Mouse (Mus musculus): ENCODE data around the gene Dcst1. TPM values are rescaled to one million over a fixed set of nuclear protein-coding genes. Genes with fewer than 3 reads are reported as not detected.

Gene Dcst1
- total RNA-seq, 2 experiments from 2014 or later, result not detected

DNA sequence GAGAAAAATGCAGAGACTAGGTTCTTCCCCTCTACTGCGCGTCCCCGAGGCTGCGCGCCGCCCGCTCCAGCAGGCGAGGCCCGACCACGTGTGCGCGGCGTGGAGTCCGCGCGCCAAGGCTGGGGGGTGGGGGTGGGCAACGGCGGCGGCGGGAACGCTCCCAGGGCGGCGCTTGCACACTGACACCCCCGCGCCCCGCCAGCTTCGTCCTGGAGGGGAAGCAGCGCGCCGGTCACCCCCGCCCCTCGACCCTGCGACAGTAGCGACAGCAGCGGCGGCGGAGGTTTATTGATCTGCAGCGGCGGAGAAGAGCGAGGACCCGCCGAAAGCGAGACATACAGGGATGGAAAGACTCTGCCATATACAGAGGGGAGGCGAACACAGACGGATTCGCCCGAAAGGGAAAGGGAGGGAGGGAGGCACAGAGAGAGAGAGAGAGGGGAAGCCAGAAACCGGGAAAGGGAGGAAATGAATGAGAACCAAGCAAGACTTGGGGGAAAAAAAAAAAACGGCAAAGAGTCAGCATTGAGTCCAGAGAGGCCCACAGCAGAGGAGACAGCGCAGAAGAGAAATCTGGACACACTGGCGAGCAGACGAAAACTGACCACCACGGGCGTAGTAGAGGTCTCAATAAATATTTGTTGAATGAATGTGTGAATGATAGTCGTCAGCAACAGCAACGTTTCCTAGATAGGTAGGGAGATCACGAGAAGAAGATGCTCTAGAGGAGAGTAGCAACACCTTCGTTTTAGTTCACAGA, 45.3 kb downstream of the Dcst1 start:
- TF ChIP-seq CTCF (conservative IDR thresholded peaks at IDR 0.05), result no peak
- DNase-seq (ENCODE audit: low spot score in 2 of 2), result peak in 1 of 2 experiments; percentile 56
- Histone ChIP-seq H3K4me3 (peak overlapping the region; percentile 83), H3K27ac (peak overlapping the region; percentile 93)

DNA sequence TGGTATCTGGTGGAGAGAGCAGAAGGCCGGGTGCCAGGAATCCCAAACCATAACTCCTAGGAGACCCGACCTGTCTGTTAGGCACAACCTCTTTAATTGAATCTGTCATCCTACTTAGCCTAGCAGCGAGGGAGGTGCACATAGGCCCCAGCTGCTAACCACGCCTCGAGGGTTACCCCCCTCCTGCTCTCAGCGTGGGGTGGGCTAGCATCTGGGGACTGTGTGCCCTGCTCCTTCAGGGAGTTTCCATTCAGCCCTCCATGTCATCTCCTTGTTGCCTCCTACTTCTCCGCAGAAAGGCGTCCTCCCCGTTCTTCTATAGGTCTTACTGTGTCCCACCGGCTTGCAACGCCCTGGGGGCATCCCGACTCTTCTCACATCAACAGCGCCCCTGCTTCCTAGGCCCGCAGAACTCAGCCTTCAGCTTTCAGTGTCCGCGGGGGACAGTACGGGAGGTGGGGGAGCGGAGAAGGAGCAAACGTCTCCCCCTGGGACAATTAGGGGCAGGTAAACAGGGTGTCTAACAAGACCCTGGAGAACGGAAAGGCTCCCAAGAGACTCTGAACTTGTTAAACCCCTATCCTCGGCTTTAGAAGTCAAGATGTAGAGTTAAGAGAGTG, 46.0 kb downstream of the Dcst1 start:
- TF ChIP-seq CTCF (conservative IDR thresholded peaks at IDR 0.05), result no peak
- no peak for DNase-seq (ENCODE audit: low spot score in 2 of 2)
- H3K4me3 ChIP-seq, result peak overlapping the region; percentile 83
- peak overlapping the region; percentile 93 for H3K27ac ChIP-seq

DNA sequence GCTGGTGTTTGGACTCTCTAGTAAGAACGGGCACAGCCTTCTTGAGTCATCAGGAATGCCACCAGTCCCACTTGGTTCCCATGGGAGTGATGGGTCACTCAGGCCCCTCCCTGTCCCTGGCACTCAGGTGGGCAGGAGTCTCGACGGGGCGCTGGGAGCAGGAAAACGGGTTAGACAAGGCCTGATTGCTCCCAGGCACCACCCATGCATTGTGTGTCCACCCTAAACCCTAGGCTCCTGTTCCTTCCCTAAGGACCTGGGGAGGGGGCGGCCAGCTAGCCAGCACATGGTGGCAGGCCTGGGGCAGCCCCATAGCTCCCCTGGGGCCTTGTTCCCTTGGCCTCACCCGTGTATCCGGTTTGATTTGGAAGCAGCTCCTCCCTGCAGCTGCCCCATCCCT, 46.7 kb downstream of the Dcst1 start:
- no peak for DNase-seq (ENCODE audit: low spot score in 2 of 2)
- H3K27ac ChIP-seq, result peak overlapping the region; percentile 62; the same call in 1 of the 2 replicates
- no peak for TF ChIP-seq CTCF (conservative IDR thresholded peaks at IDR 0.05)
- H3K4me3 ChIP-seq, result no peak overlapping the region

DNA sequence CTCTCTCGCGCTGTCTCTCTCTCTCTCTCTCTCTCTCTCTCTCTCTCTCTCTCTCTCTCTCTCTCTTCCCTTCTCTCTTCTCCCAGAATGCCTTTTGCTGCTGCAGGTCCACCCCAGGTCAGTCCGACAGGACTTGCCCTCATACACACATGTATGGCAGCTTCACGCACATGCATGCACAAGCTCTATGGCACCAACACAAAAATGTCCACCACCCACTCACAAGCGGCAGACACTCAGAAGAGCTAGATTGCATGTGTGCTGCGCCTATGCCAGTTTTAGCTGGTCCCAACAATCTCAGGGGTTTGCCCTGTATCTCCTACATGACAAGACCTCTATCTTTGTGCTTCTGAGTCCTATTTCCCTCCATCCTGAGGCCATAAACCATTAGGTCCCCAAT, 47.8 kb downstream of the Dcst1 start:
- no peak overlapping the region for H3K4me3 ChIP-seq
- TF ChIP-seq CTCF (conservative IDR thresholded peaks at IDR 0.05), result no peak
- H3K27ac ChIP-seq, result peak overlapping the region; percentile 62
- DNase-seq (ENCODE audit: low spot score in 2 of 2), result no peak

DNA sequence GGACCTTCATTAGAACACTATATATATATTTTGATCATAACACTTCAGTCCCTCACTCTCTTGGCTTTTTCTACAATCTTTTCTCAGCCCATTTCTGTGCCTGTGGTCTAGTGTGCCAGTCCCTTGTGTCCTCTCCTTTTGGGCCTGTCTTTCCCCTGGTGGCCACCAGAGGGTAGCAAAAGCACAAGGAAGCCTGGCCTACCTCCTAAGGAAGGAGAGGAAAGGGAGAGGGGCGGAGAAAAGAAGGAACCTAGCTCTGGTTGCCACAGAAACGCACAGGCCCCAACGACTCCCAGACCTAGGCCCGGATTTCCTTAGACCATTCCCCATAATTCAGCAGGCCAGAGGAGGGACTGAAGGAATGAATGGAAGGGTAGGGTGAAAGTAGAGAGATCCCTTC, 48.2 kb downstream of the Dcst1 start:
- Histone ChIP-seq H3K27ac (peak overlapping the region; percentile 62; the same call in 1 of the 2 replicates), H3K4me3 (no peak overlapping the region)
- DNase-seq (ENCODE audit: low spot score in 2 of 2), result peak; percentile 90 to 92
- peak; percentile 97 for TF ChIP-seq CTCF (conservative IDR thresholded peaks at IDR 0.05)

DNA sequence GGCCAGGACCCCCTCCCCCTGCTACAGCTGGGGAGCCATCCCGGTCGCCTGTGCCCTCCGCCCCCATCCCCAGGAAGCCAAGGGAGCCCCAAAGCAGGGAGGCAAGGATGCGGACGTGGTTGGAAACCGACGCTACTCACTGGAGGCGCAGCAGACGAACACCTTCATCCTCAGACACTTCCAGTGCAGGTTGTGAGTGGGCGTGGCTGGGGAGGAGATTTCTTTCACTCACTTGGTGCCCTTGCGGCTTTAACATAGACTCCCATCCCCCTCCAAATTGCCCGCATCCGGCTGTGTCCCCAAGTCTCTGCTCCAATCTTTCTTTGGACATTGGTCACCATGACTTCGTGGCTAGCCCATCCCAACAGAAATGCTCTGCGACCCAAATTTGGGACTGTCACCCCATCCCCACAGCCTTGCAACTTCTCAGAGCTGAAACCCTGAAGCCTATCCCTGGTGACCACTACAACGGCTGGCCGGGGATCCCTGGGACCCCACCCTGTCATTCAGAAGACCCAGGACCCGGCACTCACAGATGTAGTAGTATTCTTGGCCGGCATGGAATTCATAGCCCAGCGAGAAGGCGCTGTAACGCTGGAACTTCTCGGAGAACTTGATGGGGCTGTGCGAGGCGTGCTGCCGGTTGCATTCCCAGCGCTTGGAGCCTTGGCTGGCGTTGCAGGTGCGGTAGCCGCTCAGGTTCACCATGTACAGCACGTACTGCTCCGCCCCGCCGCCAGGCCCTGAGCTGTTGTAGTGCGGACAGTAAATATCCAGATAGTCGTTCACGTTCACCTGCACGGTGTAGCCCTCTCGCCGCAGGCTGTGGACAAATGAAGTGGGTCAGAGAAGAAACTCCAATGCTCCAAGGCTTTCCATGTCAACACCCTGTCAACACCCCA, 48.9 kb downstream of the Dcst1 start:
- peak; percentile 38; the same call in 1 of the 2 replicates for TF ChIP-seq CTCF (conservative IDR thresholded peaks at IDR 0.05)
- H3K4me3 ChIP-seq, result peak overlapping the region; percentile 3; the same call in 1 of the 2 replicates
- peak overlapping the region; percentile 0 for H3K27ac ChIP-seq
- DNase-seq (ENCODE audit: low spot score in 2 of 2), result no peak

DNA sequence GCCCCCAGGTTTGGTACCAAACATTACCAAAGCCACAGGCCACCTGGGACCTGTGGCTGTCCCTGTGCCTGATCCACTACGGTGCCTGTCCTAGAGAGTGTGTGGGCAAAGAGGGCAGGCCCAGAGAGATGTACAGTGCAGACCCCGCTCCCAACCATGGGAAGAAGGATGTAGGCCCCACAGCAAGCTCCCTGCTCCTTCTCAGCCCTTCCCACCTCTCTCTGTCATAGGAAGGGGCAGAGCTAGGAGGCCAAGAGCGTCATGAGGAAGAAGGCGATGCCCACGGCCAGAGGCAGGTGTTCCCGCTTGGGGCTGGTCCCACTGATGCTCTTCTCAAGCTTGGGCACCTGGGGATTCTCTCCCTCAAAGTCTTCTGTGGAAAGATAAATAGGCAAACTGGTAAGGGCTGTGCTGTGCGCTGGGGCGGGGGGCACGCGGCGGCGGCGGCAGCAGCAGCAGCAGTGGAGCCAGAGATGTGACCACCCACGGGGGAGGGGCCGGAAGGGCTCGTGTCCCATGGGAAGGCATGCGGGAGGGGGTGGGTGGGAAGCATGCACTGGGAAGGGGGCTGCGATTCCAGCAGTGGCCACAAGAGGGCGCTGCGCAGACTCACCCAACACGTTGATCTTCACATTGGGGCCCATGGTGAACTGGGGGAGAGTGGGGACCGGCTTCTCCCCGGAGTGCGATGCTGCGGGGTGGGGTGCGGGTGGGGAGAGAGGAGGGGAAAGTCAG, 49.7 kb downstream of the Dcst1 start:
- peak in 1 of 2 experiments; percentile 89 for DNase-seq (ENCODE audit: low spot score in 2 of 2)
- Histone ChIP-seq H3K4me3 (peak overlapping the region; percentile 37), H3K27ac (peak overlapping the region; percentile 82)
- TF ChIP-seq CTCF (conservative IDR thresholded peaks at IDR 0.05), result peak; percentile 94

DNA sequence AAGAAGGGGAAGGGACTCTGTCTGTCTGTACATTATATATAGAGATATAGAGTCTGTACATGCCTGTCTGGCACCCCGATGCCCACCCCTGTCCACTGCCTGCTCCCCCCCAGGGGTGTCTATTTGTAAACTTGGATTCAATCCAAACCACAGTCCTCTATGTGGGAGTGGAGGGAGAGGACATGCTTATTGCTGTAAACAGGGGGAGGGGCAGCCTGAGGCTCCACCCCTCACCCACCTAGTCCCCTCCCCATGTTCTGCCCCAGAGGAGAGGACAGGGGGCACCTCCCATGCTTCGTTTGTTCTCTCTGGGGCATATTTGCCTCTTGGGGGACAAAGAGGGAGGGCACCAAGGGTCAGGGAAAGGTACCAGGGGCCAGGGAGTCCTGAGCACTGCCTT, 50.3 kb downstream of the Dcst1 start:
- TF ChIP-seq CTCF (conservative IDR thresholded peaks at IDR 0.05), result no peak
- H3K4me3 ChIP-seq, result peak overlapping the region; percentile 37
- DNase-seq (ENCODE audit: low spot score in 2 of 2), result no peak
- peak overlapping the region; percentile 82 for H3K27ac ChIP-seq

DNA sequence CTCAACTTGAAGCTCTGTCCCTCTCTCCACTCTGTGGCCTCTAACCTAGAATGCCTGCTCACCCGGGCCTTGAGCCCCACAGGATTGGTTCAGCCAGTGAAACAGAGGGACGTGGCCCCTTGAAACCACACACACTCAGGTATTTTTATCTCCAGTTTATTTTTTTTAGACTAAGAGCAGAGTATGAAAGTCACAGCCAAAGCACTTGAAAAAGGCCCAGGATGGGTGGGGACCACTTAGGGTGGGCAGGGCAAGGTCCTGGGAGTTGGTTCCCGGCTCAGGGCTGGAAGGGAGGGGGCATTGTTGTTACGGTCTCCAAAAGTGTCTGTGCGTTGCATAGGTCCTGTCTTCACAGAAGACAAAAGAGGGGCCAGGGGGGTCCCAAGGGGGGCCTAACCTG, 50.7 kb downstream of the Dcst1 start:
- no peak for TF ChIP-seq CTCF (conservative IDR thresholded peaks at IDR 0.05)
- Histone ChIP-seq H3K27ac (peak overlapping the region; percentile 82), H3K4me3 (no peak overlapping the region)
- no peak for DNase-seq (ENCODE audit: low spot score in 2 of 2)

DNA sequence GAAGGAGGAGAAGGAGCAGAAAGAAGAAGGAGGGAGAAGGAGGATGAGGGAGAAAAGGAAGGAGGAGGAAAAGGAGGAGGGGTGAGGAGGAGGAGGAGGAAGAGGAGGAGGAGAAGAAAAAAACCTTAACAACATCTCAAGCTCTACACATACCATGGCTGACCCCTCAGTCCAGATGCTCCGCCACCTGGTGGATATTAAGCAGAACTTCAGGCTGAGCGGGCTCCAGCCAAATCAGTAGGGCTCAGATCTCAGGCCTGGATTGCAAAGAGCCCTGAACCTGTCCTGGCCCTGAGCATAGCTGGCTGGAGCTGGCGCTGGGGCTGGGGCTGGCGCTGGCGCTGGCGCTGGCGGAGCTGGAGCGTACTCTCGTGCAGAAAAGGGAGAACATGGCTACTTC, 57.0 kb downstream of the Dcst1 start:
- H3K4me3 ChIP-seq, result no peak overlapping the region
- peak; percentile 85 for TF ChIP-seq CTCF (conservative IDR thresholded peaks at IDR 0.05)
- H3K27ac ChIP-seq, result no peak overlapping the region
- peak in 1 of 2 experiments; percentile 70 for DNase-seq (ENCODE audit: low spot score in 2 of 2)

DNA sequence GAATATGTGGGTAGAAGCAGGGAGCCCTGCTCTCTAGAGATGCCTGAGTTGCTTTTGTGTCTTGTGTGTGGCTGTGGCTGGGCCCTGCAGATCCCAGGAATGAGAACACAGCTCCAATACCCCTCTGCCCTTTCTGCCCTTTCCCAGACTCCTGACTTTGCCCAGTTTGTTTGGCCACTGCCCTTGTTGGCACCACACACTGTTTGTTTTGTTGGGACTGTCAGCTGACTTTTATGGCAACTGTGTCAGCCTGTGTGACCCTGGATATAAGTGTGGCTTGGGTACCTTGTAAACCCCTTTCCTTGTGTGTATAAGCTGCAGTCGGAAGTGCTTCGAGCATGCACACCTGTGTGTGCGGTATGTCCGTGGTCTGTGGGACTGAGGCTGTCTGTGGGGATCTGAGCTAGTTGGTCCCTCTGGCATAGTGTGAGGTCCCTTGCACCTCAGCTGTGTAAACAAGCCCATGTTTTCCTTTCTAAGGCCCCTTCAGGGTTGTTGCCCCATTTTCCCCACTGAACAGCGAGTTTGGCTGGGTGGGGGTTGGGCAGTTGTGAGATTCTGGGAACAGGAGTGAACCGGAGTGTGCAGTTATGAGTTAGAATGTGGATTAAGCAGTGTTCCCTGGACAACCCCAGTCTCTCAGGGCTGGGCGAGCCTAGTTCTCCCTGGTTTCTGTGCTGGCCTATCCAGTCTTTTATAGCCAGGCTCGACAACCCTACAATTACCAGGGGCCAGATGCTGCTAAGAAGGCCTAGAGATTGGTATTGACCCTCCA, 59.3 kb downstream of the Dcst1 start:
- Histone ChIP-seq H3K27ac (no peak overlapping the region), H3K4me3 (no peak overlapping the region)
- no peak for DNase-seq (ENCODE audit: low spot score in 2 of 2)
- TF ChIP-seq CTCF (conservative IDR thresholded peaks at IDR 0.05), result no peak
